Mouse (Mus musculus) intestine, postnatal 0 days (tissue): ENCODE data around the gene Gpr146. TPM values are rescaled to one million over a fixed set of nuclear protein-coding genes. Genes with fewer than 3 reads are reported as not detected.
"Not testable (repeated sequence)": the region's sequence is repeated elsewhere in the genome, so short reads cannot be mapped to it uniquely, and the experiment has no call there.

Experiments used
- ATAC-seq: fragments of 200-750 bp; cut with Nextera tagmentation; 2 replicates; pipeline ENCODE4 v1.8.0; 2017; ENCODE audit warnings: mild to moderate bottlenecking, moderate TSS enrichment, moderate library complexity
- H3K27ac ChIP-seq: fragments of 300-500 bp; sonication (generic); 2 replicates; pipeline ENCODE4 v1.5.1; 2014; ENCODE audit warnings: mild to moderate bottlenecking, low read depth, low read length, moderate library complexity
- H3K27me3 ChIP-seq: fragments of 300-500 bp; sonication (generic); replicated peaks from 2 replicates; pipeline ENCODE4 v1.6.1; 2014; ENCODE audit warnings: low read length, mixed read lengths; ENCODE audit not compliant: control insufficient read depth, insufficient read depth
- H3K36me3 ChIP-seq: fragments of 300-500 bp; sonication (generic); 2 replicates; pipeline ENCODE4 v1.6.1; 2014; ENCODE audit warnings: mild to moderate bottlenecking, moderate library complexity; ENCODE audit not compliant: control insufficient read depth, insufficient read depth
- H3K4me1 ChIP-seq: fragments of 300-500 bp; sonication (generic); replicated peaks from 2 replicates; pipeline ENCODE4 v1.6.1; 2014; ENCODE audit warnings: antibody characterized with exemption, low read length, mixed read lengths; ENCODE audit not compliant: control insufficient read depth, insufficient read depth
- H3K4me2 ChIP-seq: fragments of 300-500 bp; sonication (generic); replicated peaks from 2 replicates; pipeline ENCODE4 v1.6.1; 2014; ENCODE audit warnings: low read depth, mild to moderate bottlenecking, moderate library complexity
- H3K4me3 ChIP-seq: fragments of 300-500 bp; sonication (generic); 2 replicates; pipeline ENCODE4 v1.5.1; 2014; ENCODE audit warnings: low read depth, low read length
- H3K9ac ChIP-seq: fragments of 300-500 bp; sonication (generic); 2 replicates; pipeline ENCODE4 v1.6.1; 2014; ENCODE audit warnings: mild to moderate bottlenecking, low read depth, low read length
- H3K9me3 ChIP-seq: fragments of 300-500 bp; sonication (generic); 2 replicates; pipeline ENCODE4 v1.6.1; 2016; ENCODE audit warnings: mixed run types; ENCODE audit not compliant: control insufficient read depth
- CTCF ChIP-seq: sonication (generic); IDR thresholded peaks from 2 replicates; pipeline ENCODE4 v1.5.1; 2016; ENCODE audit warnings: low read depth, mild to moderate bottlenecking, control low read depth, antibody characterized with exemption, moderate library complexity
- WGBS: fragments of 180-500 bp; shearing (Covaris S2); extraction: QIAGEN DNeasy Blood & Tissue Kit; methylation state at CpG from one replicate; pipeline ENCODE4 v1.1.7; 2014; 5-methylcytosine and 5-hydroxymethylcytosine counted together
- polyA plus RNA-seq: library from polyadenylated mRNA; unstranded; fragments of >200 nt; fragmentation: Nextera tagmentation; extraction: Ambion mirVana; gene quantifications from 2 replicates; pipeline ENCODE4 v1.2.1, GENCODE M21; 2015

Gene Gpr146
- polyA plus RNA-seq, 1 experiment from 2014 or later, result 2.6 TPM

DNA sequence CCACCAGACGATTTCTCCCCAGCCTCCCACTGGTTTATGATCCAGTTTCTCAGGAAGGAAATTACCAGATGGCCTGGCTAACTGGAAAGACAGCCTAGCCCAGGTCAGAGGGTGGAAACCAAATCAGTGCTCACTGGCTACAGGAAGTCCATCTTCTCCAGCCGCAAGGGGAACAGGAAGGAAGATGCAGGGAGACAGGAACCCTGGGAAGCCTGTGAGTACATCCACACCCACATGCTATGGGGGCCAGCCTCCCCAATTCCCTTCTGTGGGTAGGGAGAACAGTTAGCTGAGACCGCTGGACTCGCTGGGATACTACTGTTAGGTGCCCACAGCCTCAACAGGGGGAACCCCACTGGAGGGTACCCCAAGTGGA lies 10.7 kb downstream of the Gpr146 start:
- ATAC-seq, result no peak
- Histone ChIP-seq H3K27ac (no peak overlapping the region), H3K9ac (no peak overlapping the region), H3K27me3 (no peaks in the 10 kb centered on the region), H3K36me3 (peaks cover 8% of the 10 kb centered on the region; the same call in 1 of the 2 replicates), H3K9me3 (no peaks in the 10 kb centered on the region), H3K4me2 (no peak overlapping the region), H3K4me3 (no peak overlapping the region), H3K4me1 (peaks cover 5% of the 10 kb centered on the region)
- 64% methylated on average over 4 of the region's 4 CpGs for whole genome bisulfite sequencing
- TF ChIP-seq CTCF, result no peak

DNA sequence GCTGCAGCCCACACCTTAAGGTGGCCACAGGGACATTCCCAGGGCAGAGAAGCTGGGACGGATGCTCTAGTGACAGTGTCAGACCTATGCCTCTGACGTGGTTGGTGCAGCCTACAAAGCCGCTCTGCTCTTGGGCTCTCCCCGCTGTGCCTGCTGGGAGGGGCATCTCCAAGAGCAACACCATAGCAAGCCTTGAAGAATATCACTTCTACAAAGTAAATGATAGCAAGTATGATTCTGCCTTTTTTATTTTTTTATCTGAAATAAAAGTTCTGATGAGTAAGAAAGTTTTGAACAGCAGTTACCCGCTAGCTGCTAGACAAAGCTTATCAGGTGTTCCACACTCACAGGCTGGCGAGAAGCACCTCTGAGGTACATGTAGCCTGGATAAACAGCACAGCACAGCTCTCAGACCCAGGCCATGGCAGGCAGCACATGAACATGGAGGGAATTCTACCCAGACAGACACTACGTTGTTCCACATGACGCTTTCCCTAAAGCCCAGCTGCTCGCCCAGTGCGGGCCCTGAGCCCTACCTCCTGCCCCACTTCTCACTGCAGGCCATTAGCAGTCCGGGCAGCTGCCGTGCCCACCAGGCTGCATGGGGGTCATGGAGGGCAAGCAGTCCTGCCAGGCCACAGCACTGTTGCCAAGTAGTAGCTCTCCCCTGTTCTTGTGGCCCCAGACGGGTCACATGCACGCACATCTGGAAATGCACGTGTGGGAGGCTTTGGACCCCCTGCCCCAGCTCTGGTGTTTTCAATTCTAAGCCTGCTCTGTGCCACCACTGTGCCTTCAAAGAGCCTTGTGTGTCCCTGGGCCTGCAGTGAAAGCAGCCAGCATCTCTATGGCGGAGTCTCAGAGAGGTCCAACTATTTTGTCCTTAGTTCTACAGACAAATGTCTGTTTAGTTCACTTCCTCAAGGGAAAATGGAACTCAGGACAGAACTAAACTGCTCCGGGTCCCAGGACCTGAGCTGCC lies 11.5 kb downstream of the Gpr146 start:
- Histone ChIP-seq H3K27ac (no peak overlapping the region), H3K27me3 (no peaks in the 10 kb centered on the region), H3K36me3 (peaks cover 8% of the 10 kb centered on the region; the same call in 1 of the 2 replicates), H3K9ac (no peak overlapping the region), H3K4me1 (peaks cover 5% of the 10 kb centered on the region), H3K4me3 (no peak overlapping the region), H3K4me2 (no peak overlapping the region), H3K9me3 (no peaks in the 10 kb centered on the region)
- no peak for ATAC-seq
- 72% methylated on average over 17 of the region's 17 CpGs for WGBS
- no peak for TF ChIP-seq CTCF

DNA sequence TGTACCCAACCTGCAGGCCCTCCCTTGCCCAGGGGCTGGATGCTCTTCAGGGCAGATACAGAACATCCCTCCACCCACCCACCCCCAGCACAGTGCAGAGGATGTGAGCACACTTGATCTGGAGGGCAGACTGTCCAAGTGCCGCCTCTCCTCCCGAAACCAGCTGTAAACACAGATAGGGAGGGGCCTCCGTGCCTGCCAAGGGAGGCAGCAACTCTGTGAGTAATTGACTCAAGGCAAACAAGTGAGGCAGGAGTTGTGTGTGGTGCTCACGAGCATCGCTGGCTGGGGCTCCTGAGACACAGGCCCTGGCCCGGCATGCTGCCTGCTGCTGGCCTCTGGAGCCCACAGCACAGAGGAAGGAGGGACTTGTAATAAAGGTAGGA lies 12.2 kb downstream of the Gpr146 start:
- H3K4me3 ChIP-seq, result no peak overlapping the region
- H3K4me2 ChIP-seq, result no peak overlapping the region; the same call in 1 of the 2 replicates
- WGBS, result 8% methylated on average over 6 of the region's 6 CpGs
- no peak overlapping the region for H3K9ac ChIP-seq
- no peaks in the 10 kb centered on the region for H3K9me3 ChIP-seq
- peaks cover 8% of the 10 kb centered on the region; the same call in 1 of the 2 replicates for H3K36me3 ChIP-seq
- H3K27me3 ChIP-seq, result no peaks in the 10 kb centered on the region
- H3K27ac ChIP-seq, result no peak overlapping the region
- no peak for TF ChIP-seq CTCF
- peaks cover 5% of the 10 kb centered on the region for H3K4me1 ChIP-seq
- peak; percentile 42; the same call in 1 of the 2 replicates for ATAC-seq

DNA sequence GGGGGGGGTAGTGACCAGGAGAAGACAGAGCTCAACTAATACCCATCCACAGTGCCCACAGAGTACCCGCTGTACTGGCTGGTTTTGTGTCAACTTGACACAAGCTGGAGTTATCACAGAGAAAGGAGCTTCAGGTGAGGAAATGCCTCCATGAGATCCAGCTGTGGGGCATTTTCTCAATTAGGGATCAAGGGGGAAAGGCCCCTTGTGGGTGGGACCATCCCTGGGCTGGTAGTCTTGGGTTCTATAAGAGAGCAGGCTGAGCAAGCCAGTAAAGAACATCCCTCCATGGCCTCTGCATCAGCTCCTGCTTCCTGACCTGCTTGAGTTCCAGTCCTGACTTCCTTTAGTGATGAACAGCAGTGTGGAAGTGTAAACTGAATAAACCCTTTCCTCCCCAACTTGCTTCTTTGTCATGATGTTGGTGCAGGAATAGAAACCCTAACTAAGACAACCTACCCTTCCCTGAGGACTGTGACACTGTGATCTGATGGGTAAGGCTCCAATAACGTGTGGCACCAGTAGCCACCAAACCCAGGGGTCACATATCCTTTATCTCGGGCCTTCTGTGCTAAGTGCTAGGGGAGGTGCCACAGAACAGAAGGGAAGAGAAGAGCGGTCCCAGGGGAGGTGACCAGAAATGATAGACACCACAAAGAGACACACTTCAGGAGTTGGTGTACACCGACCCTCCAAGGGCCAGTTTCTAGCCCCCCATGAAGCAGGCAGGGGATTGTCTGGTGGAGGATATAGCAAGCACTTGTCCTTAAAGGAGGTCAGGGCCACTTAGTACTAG lies 13.0 kb downstream of the Gpr146 start:
- H3K9me3 ChIP-seq, H3K27ac ChIP-seq, H3K4me1 ChIP-seq, H3K9ac ChIP-seq, H3K36me3 ChIP-seq, H3K27me3 ChIP-seq, H3K4me2 ChIP-seq, ATAC-seq, H3K4me3 ChIP-seq: not testable (repeated sequence)
- WGBS, result 80% methylated on average over 5 of the region's 5 CpGs

DNA sequence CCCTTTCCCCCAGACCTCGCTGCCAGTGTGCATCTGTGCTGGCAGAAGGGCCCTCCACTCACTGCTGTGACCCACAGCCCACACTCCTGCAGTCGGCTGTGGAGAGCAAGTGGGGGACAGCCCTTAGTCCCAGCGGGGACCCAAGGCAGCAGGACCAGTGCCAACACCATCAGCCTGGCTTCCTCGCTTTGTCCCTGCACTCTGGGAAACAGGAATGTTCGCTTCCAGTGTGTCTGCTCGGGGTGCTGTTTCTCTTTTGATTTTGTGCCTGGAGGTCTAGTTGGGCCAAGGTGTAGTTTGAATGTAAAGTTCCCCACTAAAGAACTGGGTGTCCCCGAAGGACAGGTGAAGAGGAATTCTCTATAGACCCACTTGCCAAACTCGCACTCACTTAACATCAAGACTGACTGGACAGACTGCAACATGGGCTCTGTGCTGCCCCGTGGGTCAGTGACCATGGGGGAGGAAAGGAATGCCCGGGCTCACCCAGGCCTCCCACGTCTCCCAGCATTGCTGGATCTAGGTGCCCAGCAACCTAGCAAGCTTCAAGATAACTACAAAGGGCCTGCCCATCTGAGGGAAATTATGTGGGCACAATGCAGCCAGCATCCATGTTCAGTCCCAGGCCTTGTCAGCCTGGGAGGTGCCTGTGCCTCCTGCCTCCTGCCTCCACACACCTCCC lies 14.0 kb downstream of the Gpr146 start:
- Histone ChIP-seq H3K9ac (no peak overlapping the region), H3K4me3 (no peak overlapping the region), H3K27me3 (no peaks in the 10 kb centered on the region), H3K36me3 (peaks cover 8% of the 10 kb centered on the region; the same call in 1 of the 2 replicates), H3K4me1 (peaks cover 5% of the 10 kb centered on the region), H3K4me2 (no peak overlapping the region), H3K27ac (no peak overlapping the region), H3K9me3 (no peaks in the 10 kb centered on the region)
- no peak for ATAC-seq
- TF ChIP-seq CTCF, result no peak
- 80% methylated on average over 11 of the region's 11 CpGs for WGBS
